Mouse (Mus musculus): Measurements from ENCODE around the gene Enox1.

DNA sequence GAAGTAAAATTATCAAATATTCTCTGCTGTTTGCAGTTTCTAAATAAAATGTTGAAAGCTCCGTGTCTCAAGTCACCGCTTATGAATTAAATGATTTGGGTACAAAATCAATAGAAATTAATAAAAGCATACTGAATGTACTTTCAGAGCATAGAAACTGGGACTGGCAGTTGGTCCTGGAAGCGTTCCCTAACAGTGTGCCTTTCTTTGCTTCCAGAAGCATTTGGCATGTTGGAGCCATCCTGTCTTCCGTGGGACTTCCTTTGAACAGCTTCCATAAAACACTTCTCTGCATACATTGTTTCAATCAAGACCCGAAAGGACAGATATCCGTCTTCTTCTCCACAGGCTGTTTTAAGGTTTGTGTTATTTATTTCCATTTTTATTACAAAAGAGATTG, 285.0 kb downstream of the Enox1 start:
- no peak for TF ChIP-seq CTCF (IDR thresholded peaks at IDR 0.05; ENCODE audit: low read depth, low read length)
- no peak for TF ChIP-seq POLR2A (IDR thresholded peaks at IDR 0.05; ENCODE audit: borderline replicate concordance, low read depth, low read length)
